Mouse (Mus musculus) hematopoietic stem cell, adult 5-6 weeks (primary cell): ENCODE data around the gene Ifrd2. TPM values are rescaled to one million over a fixed set of nuclear protein-coding genes. Genes with fewer than 3 reads are reported as not detected.
"Not testable (repeated sequence)": the region's sequence is repeated elsewhere in the genome, so short reads cannot be mapped to it uniquely, and the experiment has no call there.

Experiments used
- ATAC-seq, 2 experiments: fragments of 125-278 bp in 1 of 2; replicated peaks in 1 of 2; 2 replicates each; pipeline ENCODE4 v1.8.0; 2016 to 2017; ENCODE audit warnings: inconsistent platforms in 2 of 2, mild to moderate bottlenecking in 2 of 2, moderate number of reproducible peaks in 2 of 2, low read depth in 1 of 2, moderate TSS enrichment in 1 of 2; ENCODE audit not compliant: low FRiP score in 2 of 2, poor library complexity in 2 of 2, severe bottlenecking in 2 of 2, insufficient read depth in 1 of 2, low TSS enrichment in 1 of 2
- total RNA-seq: library from RNA; stranded (forward); fragments of 172-1452, 232-1000 nt; gene quantifications from 2 replicates; pipeline ENCODE4 v1.2.3, GENCODE M21; 2017

The Ifrd2 gene
- total RNA-seq, 1 experiment from 2014 or later, result 49.8 TPM

DNA sequence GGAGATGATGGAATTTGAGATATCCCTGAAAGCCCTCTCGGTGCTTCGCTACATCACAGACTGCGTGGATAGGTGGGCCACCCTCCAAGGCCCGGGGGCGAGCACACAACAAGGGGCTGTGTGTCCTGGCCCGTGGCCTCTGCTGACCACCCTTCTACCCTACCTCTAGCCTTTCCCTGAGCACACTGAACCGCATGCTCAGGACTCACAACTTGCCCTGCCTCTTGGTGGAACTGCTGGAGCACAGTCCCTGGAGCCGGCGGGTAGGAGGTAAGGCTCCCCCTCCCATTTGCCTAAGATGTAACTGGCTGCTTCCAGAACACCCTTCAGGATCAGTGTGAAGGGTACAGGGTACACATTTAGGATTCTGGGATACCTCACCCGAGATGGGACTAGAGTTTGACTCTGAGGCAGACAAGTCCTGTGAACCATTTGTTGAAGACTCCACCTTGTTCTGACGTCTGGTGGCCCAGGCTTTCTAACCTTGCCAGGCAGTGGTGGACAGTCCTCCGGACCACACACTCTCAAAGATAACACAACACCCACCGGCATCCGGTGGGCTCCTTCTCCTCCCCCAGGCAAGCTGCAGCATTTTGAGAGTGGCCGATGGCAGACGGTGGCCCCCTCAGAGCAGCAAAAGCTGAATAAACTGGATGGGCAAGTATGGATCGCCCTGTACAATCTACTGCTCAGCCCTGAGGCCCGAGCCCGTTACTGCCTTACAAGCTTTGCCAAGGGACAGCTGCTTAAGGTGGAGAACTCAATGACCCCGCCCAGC lies 38.0 kb upstream of the Ifrd2 start:
- ATAC-seq, result no peak

DNA sequence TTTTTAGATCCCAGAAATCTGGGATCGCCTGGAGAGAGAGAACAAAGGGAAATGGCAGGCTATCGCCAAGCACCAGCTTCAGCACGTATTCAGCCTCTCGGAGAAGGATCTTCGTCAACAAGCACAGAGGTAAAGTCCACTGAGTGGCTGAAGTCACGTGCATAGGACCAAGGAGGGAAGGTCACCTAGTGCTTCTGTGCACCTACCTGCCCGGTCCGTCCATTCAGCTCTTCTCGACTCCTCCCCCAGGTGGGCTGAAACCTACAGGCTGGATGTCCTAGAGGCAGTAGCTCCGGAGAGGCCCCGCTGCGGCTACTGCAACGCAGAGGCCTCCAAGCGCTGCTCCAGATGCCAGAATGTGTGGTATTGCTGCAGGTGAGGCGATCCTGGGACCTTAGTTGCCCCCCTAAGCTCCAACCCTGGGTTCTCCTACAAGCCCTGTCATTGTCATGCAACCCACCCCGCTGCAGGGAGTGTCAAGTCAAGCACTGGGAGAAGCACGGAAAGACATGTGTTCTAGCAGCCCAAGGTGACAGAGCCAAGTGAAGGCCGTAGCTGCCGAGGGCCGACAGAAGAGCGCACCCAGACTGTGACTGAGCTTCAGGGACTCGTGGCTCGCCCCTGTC lies 36.8 kb upstream of the Ifrd2 start:
- ATAC-seq, result no peak

DNA sequence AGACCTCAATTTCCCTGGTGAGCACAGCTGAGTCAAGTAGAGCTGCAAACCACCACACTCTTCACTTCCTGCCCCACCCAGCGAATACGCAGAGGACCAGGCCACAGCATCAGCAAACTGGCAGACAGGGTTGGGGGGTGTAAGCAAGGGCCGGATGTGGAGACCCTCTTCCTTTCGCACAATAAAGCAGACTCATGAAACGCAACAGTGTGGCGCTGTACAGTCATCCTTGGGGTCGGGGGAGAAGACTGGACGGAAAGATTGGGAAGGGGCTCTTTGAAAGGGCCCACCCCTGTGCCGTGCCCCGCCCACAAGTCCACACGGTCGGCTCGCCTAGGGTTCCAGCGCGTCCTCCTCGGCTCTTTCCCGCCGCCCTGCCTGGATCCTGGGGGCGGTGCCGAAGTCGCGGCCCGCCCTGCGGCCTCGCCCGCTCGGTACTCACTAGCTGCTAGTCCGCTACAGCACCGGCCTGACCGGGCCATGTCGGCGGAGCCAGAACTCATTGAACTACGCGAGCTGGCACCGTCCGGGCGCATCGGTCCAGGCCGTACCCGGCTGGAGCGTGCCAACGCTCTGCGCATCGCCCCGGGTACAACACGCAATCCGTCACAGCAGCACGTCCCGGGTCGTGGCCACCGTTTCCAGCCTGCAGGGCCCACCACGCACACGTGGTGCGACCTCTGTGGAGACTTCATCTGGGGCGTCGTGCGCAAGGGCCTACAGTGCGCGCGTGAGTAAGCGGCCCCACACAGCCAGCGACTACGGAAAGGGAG lies 36.1 kb upstream of the Ifrd2 start, which contains the start of gene Rassf1:
TSS of gene Rassf1 (plus strand) at position 439 of the 773 bp plus-strand sequence.
- peak in 1 of 2 experiments; percentile 21; a peak in 1 of 4 replicates for ATAC-seq

DNA sequence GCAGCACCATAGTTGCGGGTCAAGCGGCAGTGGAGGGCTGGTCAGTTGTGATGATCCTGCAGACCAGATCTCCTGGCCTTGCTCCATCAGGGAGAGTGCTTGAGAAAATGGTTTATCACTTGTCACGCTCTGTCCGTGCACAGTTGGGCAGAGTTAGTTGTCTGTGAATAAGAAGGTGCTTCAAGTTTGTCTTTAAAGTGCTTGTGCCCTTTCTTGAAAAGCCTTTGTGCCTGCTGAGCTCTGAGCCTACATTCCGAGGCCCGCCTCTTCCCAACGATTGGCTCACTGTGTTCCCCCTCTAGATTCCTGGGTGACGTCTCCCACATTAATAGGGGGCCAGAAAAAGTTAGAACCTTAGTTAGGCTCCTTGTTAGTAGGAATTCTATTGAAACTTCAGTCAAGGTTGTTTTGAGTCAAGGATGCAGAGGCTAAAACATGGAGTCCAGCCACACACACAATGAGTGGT lies 35.5 kb upstream of the Ifrd2 start:
- no peak for ATAC-seq

DNA sequence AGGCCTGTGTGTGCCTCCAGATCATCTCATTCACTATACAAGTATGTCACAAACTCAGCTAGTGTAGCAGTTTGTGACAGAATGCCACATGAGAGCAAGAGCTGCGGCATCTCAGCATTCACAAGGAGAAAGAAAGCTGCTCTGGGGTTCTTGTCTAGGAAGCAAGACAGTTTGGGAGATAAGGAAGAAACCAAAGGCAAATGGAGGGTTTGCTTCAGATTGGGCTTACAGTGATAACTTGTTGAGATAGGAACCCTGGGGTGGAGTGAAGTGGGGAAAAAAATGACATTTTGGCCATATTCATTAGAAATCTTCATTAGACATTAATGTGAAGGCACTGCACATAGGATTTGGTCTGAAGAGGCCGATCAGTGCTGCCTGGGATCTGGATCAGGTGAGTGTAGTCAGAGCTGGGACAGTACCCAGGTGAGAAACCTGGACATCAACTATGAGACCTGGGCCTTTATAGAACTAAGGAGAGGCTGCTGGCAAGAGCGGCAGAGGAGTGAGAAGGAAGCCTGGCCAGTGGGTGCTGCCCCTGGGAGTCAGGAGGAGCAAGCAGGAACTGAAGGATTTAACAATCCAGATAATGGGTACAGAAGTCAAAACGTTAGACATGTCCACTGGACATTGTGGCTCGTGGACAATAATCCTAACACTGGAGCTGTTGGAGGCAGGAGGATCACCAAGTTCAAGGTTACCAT lies 34.6 kb upstream of the Ifrd2 start:
- no peak for ATAC-seq

DNA sequence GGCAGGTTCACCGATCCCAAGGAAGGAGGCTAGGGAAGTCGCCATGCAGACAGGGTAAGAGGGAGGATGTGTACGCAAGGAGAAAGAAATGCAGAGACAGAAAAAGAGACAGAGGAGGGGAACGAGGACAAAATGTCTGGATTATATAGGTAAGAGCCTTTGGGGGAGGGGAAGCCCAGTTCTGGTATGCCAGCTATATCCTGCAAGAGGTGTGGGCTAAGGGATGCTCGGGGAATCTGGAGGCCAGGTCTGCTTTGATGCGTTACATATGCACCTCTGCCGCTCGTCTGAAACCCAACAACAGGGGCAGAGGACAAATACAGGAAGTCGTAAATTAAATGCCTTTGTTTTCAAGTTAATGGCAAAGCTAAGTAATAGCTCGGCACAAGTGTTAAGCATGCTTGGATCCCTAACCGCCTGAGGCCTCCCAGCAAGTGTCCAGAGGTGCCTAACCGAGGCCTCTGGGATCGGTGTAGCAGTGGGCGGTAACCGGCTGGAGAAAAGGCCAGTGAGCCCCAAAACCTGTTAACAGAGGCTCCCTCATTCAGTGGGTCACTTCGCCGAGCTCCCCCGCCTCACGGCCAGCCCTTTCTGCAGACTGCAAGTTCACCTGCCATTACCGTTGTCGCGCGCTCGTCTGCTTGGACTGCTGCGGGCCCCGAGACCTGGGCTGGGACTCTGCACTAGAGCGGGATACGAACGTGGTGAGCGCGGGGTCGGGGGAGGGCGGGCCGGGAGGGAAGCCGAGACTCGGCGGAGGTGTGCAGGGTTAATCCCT lies 33.7 kb upstream of the Ifrd2 start:
- ATAC-seq, result 0 out of 4 replicates have a peak, but pooled peaks of 1 of the 2 experiments have one; percentile 0

DNA sequence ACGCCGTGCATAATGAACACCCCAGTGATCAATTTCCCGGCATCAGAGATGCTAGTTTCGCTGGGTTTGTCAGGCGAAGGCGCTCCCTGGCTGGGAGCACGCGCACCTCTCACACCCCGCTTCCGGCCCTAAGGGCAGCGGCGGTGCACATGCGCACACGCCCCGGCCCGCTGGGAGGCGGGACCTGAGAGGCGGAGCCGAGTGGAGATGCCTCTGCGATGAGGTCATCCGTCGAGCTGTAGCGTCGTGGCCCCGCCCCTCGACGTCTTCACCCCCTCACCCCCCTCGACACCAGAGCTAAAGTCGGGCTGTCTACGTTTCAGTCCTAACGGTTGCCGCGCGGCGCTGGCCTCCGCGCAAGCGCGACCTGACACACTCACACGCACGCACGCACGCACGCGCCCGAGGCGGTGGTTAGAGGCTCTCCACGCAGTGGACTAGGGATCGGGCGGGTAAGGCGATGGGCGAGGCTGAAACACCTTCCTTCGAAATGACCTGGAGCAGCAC lies 33.1 kb upstream of the Ifrd2 start:
- ATAC-seq, result peak; percentile 78 to 85

DNA sequence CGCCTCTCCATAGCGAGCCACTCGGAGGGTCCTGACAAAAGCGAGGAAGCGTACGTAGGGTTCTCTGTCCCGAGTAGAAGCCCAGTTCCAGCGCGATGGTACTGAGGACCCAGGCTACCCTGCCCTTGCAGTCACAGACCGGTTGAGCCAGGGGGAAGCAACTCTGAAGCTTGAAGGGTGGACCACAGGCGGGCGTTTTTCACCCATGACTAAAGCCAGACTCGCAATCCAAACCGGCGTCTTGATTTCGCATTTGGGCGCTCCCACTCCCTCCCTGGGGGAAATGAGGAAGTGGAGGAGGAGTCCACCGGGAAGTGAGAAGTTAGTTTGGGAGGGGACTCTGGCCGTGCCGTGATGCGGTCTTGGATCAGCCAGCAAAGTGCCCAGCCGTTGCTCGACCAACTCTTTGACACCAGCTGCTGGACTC lies 32.4 kb upstream of the Ifrd2 start:
- ATAC-seq, result peak; percentile 1 to 11; a peak in 1 of 4 replicates

DNA sequence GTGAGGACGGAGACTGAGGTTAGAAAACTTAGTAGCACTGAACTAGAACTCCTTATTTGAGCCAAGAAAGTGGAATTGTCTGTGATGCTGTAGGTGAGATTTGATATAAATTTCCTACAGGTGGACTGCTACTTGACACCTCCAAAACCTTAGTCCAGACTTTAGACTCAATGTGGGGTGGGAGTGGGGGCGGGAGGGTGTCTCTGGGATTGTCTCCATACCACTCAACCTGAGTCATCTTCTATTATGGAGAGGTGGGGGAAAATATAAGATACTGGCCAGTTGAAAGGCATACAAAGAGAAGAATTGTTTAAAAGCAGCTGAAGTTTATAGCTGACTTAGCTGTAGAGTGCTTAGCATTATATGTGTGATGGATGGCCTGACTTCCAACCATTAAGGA lies 31.7 kb upstream of the Ifrd2 start:
- no peak for ATAC-seq

DNA sequence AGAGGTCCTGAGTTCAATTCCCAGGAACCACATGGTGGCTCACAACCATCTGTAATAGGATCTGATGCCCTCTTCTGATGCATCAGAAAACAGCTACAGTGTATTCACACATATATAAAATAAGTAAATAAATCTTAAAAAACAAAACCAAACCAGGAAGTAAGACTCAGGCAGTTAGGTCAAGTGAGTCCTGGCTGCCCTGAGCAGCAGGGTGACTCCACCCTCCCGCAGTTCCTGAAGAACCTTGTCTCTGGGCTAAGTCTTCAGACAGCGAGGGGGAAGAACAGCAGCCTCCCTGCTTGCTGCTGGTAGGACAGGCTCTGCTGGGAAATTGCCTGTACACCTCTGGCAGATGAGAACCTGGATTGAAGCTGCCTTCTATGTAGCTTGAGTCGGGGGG lies 31.1 kb upstream of the Ifrd2 start:
- ATAC-seq, result no peak

DNA sequence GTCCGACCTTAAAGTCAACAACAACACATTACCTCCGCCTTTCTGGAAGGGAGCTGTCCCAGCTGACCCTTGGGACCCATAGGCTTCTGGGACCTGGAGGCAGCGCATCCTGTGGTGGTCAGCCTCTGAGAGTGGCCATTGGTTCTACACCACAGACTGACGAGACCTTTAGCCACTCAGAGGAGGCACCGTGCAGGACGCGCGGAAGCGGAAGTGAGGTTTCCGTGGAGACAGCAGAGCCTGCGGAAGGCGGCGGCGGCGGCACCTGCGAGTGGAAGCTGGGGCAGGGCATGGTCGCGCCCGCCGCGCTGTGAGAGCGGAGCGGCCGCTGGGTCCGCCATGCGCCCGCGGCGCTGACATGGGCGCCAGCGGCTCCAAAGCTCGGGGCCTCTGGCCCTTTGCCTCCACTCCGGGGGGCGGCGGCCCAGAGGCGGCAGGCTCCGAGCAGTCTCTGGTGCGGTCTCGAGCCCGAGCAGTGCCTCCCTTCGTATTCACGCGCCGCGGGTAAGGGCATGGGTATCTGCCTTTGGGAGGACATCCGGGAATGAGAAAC lies 24.3 kb upstream of the Ifrd2 start, which contains the start of gene Tusc2:
TSS of gene Tusc2 (plus strand) at position 227 of the 553 bp plus-strand sequence.
- ATAC-seq, result peak; percentile 98

DNA sequence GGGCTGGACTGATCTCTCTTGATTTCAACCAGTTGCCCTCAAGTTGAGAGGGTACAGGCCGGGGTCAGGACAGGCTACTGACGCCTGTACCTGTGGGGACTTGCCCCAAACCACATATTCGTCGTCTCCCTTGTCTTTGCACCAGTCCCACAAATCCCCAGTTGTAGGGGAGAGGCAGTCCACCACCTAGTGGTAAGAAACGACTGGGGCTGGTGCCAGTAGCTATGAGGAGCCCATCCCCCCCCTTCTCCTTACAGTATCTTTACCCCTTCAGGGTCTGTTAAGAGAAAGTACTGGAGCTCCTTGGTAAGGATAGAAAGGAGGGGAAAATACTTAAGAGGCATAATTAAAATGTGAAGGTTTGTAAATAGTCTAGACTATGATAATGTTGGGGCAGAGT lies 21.9 kb upstream of the Ifrd2 start:
- not testable (repeated sequence) for ATAC-seq

DNA sequence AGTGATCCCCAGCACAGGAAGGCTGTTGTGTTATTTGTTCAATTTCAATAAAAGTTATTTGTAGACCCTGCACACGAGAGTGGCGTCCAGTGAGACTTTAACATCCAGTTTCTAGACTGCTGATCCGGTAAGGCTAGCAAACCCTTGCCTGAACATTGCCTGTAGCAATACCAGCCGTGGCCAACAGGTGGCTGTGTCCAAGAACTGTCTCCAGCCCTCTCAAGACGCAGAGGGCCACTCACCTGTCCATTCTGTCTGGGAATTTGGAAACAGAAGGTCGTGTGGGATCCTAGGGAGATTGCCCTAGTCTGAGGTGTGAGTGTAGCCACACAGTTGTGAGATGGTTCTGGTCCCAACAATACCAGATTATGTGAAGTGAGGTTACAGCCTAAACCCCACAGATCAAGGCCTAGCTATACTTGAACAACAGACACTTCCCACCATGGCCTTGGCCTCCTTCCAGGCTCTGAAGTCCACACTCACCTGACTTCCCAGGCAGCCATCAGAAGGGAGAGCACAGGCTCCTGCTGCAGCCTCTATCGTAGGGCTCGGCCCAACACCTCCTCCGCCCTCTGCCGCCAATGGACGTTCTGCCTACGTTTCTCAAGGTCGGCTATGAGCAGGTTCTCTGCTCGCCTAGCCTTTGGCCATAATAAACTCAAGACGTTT lies 21.3 kb upstream of the Ifrd2 start:
- no peak for ATAC-seq

DNA sequence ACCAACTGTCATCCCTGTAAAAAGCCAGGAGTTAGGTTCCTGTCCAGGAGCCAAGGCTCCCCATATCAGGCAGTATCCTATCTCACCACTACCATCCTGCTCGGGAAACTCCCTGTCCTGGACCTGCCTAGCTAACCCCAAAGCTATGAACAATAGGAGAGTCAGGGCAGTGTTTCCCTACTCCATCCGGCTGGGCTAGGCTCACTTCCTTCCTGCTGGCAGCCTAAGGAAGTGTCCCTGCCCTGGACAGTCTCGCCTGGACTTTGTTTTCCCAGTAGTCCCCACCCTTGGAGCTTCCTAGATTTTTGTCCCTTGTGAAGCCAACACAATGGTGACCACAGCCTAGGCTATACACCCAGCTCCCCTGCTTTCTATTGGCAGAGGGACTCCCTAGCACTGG lies 20.6 kb upstream of the Ifrd2 start:
- no peak for ATAC-seq

DNA sequence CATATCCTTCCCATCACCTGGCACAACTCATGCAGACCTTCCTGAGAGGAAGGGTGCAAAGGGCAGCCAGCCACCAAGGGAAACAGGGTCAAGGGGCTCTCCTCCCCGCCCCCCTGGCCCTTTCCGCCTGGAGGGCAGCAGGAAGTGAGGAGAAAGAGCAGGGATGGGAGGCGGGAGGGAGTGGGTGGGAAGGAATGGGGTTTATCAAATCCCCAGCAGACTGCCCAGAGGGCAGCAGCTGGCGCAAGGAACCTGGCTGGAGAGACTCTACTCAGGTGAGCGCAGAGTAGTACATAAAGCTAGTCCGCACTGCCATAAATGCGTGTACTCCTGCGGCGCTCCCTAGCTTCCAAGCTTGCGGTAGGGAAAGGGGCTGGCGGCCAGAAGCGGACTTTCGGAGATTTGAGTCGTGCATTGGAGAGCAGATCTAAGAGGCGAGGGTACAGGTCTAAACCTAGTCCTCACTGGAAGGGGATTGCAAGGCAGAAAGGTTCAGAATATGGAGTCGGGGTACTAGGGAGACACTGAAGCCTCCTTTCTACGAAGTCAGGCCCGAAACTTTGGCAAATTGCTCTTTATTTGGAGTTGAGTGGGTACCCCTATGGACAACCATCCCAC lies 19.6 kb upstream of the Ifrd2 start, which contains the start of gene Hyal2:
TSS of gene Hyal2 (plus strand) at position 244 of the 618 bp plus-strand sequence.
- no peak for ATAC-seq
